Mouse (Mus musculus) lung, adult 18-20 months (tissue): ENCODE results near the gene Olfr9.
A peak's percentile ranks its signal among the peaks of the same experiment; 100 is the strongest.
"Not testable (repeated sequence)": the region's sequence is repeated elsewhere in the genome, so short reads cannot be mapped to it uniquely, and the experiment has no call there.

Experiments
- DNase-seq, 2 experiments: peaks; one replicate each; pipeline ENCODE4 v3.0.0; 2022; ENCODE audit warnings: mixed read lengths in 2 of 2

Gene Olfr9

DNA sequence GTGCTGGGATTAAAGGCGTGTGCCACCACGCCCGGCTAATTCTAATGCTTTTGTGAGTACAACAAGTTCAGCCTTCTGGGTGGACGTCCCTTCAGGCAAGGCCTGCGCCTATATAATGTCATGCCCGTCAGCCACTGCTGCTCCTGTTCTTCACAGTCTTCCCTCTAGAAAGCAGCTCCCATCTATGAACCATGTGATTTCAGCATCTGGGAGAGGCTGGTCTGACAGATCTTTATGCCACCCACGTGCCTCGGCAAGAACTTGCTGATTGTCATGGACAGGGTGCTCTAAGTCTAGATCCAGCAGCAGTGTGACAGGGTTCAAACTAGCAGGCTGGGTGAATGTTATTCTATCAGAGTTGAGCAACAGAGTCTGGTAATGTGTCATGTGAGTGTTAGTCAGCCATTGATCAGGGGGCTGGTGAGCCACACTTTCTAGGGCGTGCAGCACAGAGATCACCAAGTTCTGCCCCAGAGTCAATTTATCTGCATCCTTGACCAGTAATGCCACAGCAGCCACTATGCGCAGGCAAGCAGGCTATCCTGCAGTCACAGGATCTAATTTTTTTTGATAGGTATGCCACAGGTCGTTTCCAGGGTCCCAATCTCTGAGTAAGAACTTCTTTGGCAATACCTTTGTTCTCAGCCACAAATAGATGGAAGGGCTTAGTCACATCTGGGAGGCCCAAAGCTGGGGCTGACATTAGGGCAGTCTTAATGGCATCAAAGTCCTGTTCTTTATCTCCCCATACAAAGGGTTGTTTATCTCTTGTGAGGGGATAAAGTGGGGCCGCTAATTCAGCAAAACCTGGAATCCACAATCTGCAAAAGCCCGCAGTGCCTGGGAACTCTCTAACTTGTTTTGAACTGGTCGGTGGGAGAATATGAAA, 15.0 kb downstream of the Olfr9 start:
- DNase-seq: no peak

DNA sequence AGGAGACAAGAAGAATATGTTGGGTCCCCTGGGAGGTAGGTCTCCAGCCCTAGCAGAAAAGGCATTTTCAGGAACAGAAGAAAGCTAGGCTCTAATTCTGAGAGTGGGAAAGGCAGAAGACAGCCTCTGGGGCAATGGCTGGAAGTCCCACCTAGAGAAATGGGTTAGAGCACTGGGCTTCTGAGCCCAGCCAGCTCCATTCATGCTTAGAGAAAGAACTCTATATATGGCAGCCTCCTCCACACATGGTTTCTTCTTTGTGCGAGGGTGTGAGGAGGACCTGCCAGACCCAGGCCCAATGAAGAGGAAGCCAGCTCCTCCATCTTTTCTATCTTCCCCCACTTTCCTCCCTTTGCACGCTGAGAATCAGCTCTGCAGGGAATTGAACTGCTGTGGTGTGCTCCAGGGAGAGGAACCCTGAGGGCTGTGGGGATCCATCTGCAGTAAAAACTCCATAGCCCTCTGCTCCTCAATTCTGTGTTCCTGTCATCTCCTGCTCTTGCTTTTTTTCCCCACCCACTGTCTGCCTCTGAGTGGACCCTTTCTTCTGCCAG, 21.1 kb downstream of the Olfr9 start, which contains the start of gene Olfr763:
Olfr763 (plus strand) TSS at position 504 of the 554 bp plus-strand sequence.
- no peak for DNase-seq

DNA sequence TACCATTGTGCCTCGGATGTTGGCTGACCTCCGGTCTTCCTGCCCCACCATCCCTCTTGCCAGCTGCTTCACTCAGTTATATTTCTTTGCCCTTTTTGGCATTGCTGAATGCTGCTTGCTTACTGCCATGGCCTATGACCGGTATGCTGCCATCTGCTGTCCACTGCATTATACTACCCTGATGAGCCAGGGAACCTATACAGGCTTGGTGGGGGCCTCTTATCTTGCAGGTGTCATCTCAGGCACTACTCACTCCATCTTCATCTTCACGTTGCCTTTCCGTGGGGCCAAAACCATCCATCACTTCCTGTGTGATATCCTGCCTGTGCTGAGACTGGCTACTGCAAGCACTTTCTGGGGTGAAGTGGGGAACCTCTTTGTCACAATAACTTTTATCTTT, 22.3 kb downstream of the Olfr9 start:
- not testable (repeated sequence) for DNase-seq

DNA sequence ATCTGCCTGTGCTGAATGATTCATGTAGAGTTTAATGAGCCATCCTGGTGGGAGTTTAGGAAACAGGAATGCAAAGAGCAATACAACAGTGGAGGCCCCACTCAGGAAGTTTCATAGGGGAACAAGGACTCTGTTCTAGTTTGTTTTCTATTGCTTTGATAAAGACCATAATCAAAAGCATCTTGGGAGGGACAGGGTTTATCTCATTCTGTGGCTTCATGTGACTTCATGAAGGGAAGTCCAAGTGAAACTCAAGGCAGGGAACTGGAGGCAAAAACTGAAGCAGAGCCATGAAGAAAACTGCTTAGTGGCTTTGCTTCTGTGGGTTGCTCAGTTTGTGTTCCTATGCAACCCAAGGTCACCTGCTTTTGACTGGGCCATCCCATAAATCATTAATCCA, 25.2 kb downstream of the Olfr9 start:
- DNase-seq: no peak

DNA sequence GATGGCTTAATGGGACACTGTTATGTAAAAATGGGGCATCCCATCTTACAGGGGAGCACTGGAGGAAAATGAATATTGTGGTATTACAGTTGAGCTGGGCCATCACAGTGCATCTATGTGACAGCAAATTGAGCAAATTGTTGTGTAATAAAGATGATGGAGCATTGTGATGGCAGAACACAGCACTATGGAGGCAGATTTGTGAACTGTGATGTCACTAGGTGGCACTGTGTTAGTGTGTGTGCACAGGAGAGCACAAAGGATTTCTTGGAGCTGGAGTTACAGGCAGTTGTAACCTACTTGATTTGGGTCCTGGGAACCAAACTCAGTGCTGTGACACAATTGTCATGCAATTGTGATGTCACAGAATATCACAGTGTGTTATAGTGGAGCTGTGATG, 34.1 kb downstream of the Olfr9 start:
- no peak for DNase-seq

DNA sequence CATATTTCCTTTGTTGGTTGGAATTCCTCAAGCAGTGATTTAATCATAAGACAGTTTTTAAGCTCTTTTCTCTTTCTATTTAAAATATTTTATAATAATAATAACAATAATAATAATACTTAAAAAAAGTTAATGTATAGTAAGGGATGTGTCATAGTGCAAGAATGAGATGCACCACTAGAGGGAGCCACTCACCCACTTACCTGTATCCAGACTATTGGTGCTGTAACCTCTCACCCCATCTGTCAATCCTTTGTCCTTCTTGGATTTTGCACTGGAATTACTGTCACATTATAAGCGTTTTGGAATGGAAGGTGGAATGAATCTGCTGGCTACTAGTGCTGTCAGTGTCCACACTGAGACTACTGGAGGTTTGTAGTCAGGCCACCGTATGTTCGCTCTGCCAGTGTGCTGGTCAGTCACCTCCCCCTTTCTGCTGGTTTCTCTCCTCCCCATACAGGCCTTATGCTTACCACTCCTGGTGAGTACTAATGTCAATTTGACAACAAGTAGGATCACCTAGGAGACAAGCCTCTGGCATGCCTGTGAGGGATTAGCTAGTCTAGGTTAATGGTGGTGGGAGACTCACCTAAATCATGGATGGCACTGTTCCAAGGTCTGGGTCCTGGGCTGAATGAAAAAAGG, 36.9 kb downstream of the Olfr9 start:
- peak in 1 of 2 experiments; percentile 4 for DNase-seq

DNA sequence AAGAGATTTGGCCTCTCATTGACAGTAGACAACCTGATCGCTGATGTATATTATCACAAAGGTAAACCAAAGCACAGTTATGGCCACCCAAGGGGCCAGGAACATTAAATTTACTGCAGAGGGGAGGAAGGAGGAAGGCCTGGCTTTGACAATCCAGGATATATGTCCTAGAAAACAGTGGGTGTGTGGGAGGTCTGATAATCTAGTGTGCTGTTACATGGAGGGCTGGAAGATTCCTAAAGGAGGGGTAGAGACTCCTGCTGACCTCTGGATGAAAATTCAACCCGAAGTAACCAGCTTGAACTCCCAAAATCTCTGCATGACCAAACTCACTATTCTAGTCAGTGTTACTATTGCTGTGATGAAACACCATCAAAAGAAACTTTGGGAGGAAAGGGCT, 39.1 kb downstream of the Olfr9 start:
- no peak for DNase-seq

DNA sequence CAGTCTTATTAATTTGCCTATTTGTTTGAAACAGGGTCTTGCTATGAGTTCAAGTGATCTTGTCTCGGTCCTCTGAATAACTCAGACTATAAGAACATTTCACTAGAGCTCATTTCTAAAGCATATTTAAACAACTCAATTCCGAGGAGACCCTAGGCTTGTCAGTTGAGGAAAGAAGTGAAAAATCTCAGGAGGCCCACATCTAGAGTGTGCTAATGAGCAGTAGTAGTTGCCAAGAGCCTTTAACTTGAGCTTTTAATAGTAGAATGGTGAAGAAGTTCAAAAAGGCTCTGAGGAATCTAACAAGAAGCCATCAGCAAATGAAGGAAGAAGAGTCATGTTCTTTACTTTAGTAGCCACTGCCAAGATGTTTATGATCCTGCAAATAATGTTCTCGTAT, 50.6 kb downstream of the Olfr9 start, which contains the start of gene Olfr764-ps1:
Olfr764-ps1 (minus strand) TSS at position 101 of the 400 bp plus-strand sequence.
- no peak for DNase-seq
